Mouse (Mus musculus) kidney, postnatal 10 days (tissue): ENCODE measurements at regions not wholly inside any gene's neighbourhood (a gene's known extent, or its start where the extent isn't known, plus 50 kb on each side); places are given as distances from the start of the nearest gene placed in this dataset.

Source experiments
- DNase-seq: peaks from one replicate; pipeline ENCODE4 v3.0.0; 2021; ENCODE audit warnings: mixed read lengths

GRCm38 (mm10) chr3:140061769-140062381 lies 856.4 kb downstream of the Stpg2 start:
- no peak for DNase-seq

- no peak for DNase-seq
These were observed 857.4 kb downstream of the Stpg2 start for GRCm38 (mm10) chr3:140062880-140063279.

GRCm38 (mm10) chr3:140084333-140084732 lies 878.8 kb downstream of the Stpg2 start:
- no peak for DNase-seq

- no peak for DNase-seq
These were observed 879.9 kb downstream of the Stpg2 start for GRCm38 (mm10) chr3:140085385-140085784.

- DNase-seq = no peak
These were observed 882.5 kb downstream of the Stpg2 start for GRCm38 (mm10) chr3:140088019-140088418.

- no peak for DNase-seq
These were observed 886.4 kb downstream of the Stpg2 start for GRCm38 (mm10) chr3:140091900-140092299.

- DNase-seq = no peak
These were observed 891.5 kb downstream of the Stpg2 start for GRCm38 (mm10) chr3:140096854-140097540.

- DNase-seq = no peak
These were observed 903.9 kb downstream of the Stpg2 start for GRCm38 (mm10) chr3:140109401-140109800.

GRCm38 (mm10) chr3:140111414-140112172 lies 906.1 kb downstream of the Stpg2 start:
- DNase-seq = no peak

- no peak for DNase-seq
These were observed 909.6 kb downstream of the Stpg2 start for GRCm38 (mm10) chr3:140115116-140115515.

GRCm38 (mm10) chr3:140127310-140127709 lies 921.8 kb downstream of the Stpg2 start:
- no peak for DNase-seq

GRCm38 (mm10) chr3:140129065-140129778 lies 923.7 kb downstream of the Stpg2 start:
- no peak for DNase-seq

- DNase-seq = no peak
These were observed 938.4 kb downstream of the Stpg2 start for GRCm38 (mm10) chr3:140143900-140144299.

GRCm38 (mm10) chr3:140147158-140147933 lies 941.9 kb downstream of the Stpg2 start:
- DNase-seq = no peak

- DNase-seq = no peak
These were observed 945.0 kb downstream of the Stpg2 start for GRCm38 (mm10) chr3:140150530-140150951.

GRCm38 (mm10) chr3:140179471-140179870 lies 974.0 kb downstream of the Stpg2 start:
- DNase-seq = no peak

GRCm38 (mm10) chr3:140182690-140183089 lies 977.2 kb downstream of the Stpg2 start:
- DNase-seq = no peak

- DNase-seq = no peak
These were observed 979.5 kb downstream of the Stpg2 start for GRCm38 (mm10) chr3:140184899-140185525.

- DNase-seq = no peak
These were observed 1000.4 kb downstream of the Stpg2 start for GRCm38 (mm10) chr3:140205914-140206313.

- DNase-seq = no peak
These were observed 990.7 kb downstream of the Pdha2 start for GRCm38 (mm10) chr3:140221478-140221877.

- no peak for DNase-seq
These were observed 981.4 kb downstream of the Pdha2 start for GRCm38 (mm10) chr3:140230712-140231111.

GRCm38 (mm10) chr3:140233144-140233543 lies 979.0 kb downstream of the Pdha2 start:
- no peak for DNase-seq
